Comparison of ENCODE assay signal across 9 mouse cellular contexts in genomic region chr1:184734067-184734830, GRCm38 (mm10). TPM values are rescaled to one million over a fixed set of nuclear protein-coding genes. Genes with fewer than 3 reads are reported as not detected.
DNase-seq lines count a peak whose midpoint lies in the region; ATAC-seq and TF ChIP-seq lines count a peak whose summit lies in the region.
"Had no signal": no experiment of that assay in that cellular context is flagged by ENCODE, and none has a peak within 500 bp of the region (broad histone marks: within the 10 kb centered on the region; RNA-seq: fewer than 3 reads in every experiment).

No protein-coding gene starts in this region.

- H3K4me3 ChIP-seq in gastrocnemius, adult 2 months, result peak overlapping the region; percentile 79
- H3K4me3 ChIP-seq in liver, postnatal 0 days (ENCODE audit: low read depth, low read length), result peak overlapping the region; percentile 72
- no peak overlapping the region for H3K4me3 ChIP-seq in stomach, embryonic 14.5 days (ENCODE audit: low read depth, low read length)
- H3K4me3 ChIP-seq in forebrain, embryonic 16.5 days (replicated peaks; ENCODE audit: low read length), result no peak overlapping the region

- H3K4me2 ChIP-seq in liver, postnatal 0 days (ENCODE audit: low read depth, low read length), result peak overlapping the region; percentile 78
- H3K4me2 ChIP-seq in stomach, embryonic 14.5 days (replicated peaks; ENCODE audit: low read depth, low read length), result peak overlapping the region; percentile 88; the same call in 1 of the 2 replicates
- no peak overlapping the region for H3K4me2 ChIP-seq in forebrain, embryonic 16.5 days (ENCODE audit: low read length)

- no peak for ATAC-seq in liver, postnatal 0 days
- no peak for ATAC-seq in stomach, embryonic 14.5 days (ENCODE audit: insufficient number of reproducible peaks, insufficient read depth, low FRiP score, low read depth)
- no peak for ATAC-seq in forebrain, embryonic 16.5 days

- 0 out of 2 replicates have a peak overlapping the region, but pooled peaks have one; percentile 0 for H3K9ac ChIP-seq in liver, postnatal 0 days (replicated peaks)
- H3K9ac ChIP-seq in stomach, embryonic 14.5 days (replicated peaks; ENCODE audit: low read depth, low read length), result no peak overlapping the region
- no peak overlapping the region for H3K9ac ChIP-seq in forebrain, embryonic 16.5 days (replicated peaks; ENCODE audit: low read depth, low read length)

- H3K36me3 ChIP-seq in liver, postnatal 0 days (replicated peaks; ENCODE audit: insufficient read depth, low read length), result no peaks in the 10 kb centered on the region; the same call in 1 of the 2 replicates
- no peaks in the 10 kb centered on the region for H3K36me3 ChIP-seq in stomach, embryonic 14.5 days (ENCODE audit: control insufficient read depth, insufficient read depth, low read length)
- no peaks in the 10 kb centered on the region for H3K36me3 ChIP-seq in forebrain, embryonic 16.5 days (ENCODE audit: control insufficient read depth, insufficient read depth)

- H3K27me3 ChIP-seq in liver, postnatal 0 days (ENCODE audit: insufficient read depth, low read length), result peaks cover 63% of the 10 kb centered on the region
- H3K27me3 ChIP-seq in stomach, embryonic 14.5 days (ENCODE audit: control insufficient read depth, insufficient read depth, low read length), result peaks cover 55% of the 10 kb centered on the region
- peaks cover 69% of the 10 kb centered on the region for H3K27me3 ChIP-seq in forebrain, embryonic 16.5 days (replicated peaks; ENCODE audit: control insufficient read depth, insufficient read depth, low read length)

- TF ChIP-seq EP300 in liver, postnatal 0 days (IDR thresholded peaks at IDR 0.05; ENCODE audit: low read depth), result no peak; the same call in 1 of the 2 replicates

- no peaks in the 10 kb centered on the region for H3K9me3 ChIP-seq in liver, postnatal 0 days (ENCODE audit: low read length)
- H3K9me3 ChIP-seq in stomach, embryonic 14.5 days (ENCODE audit: control insufficient read depth, low read depth, low read length), result no peaks in the 10 kb centered on the region
- H3K9me3 ChIP-seq in forebrain, embryonic 16.5 days (ENCODE audit: control insufficient read depth, low read length), result no peaks in the 10 kb centered on the region
- H3K9me3 ChIP-seq: G1E had no signal

- no peak for TF ChIP-seq CTCF in gastrocnemius, adult 2 months (IDR thresholded peaks at IDR 0.05)
- 0 out of 2 replicates have a peak, but pooled peaks have one; percentile 2 for TF ChIP-seq CTCF in liver, postnatal 0 days (IDR thresholded peaks at IDR 0.05; ENCODE audit: low read depth)

- H3K4me1 ChIP-seq in liver, postnatal 0 days (ENCODE audit: insufficient read depth), result peaks cover 4% of the 10 kb centered on the region; the same call in 1 of the 2 replicates
- peaks cover 5% of the 10 kb centered on the region; the same call in 1 of the 2 replicates for H3K4me1 ChIP-seq in stomach, embryonic 14.5 days (ENCODE audit: control insufficient read depth, insufficient read depth, low read length)
- peaks cover 19% of the 10 kb centered on the region for H3K4me1 ChIP-seq in forebrain, embryonic 16.5 days (replicated peaks; ENCODE audit: control insufficient read depth, insufficient read depth, low read length)

- no peak for DNase-seq in gastrocnemius, adult 2 months
- DNase-seq in gastrocnemius, postnatal 25 days, result no peak
- peak; percentile 71 for DNase-seq in MN1 (ENCODE audit: low spot score)
- DNase-seq in heart, postnatal 4 days, result peak; percentile 39
- peak; percentile 25 for DNase-seq in liver, postnatal 0 days
- no peak for DNase-seq in urinary bladder, postnatal 10 days (ENCODE audit: low spot score)

- under 1% methylated on average over 27 of the region's 27 CpGs for WGBS in liver, postnatal 0 days (ENCODE audit: insufficient replicate concordance)
- WGBS in stomach, embryonic 14.5 days, result 3% methylated on average over 27 of the region's 27 CpGs
- under 1% methylated on average over 27 of the region's 27 CpGs for WGBS in forebrain, embryonic 16.5 days

- peak overlapping the region; percentile 100 for H3K27ac ChIP-seq in gastrocnemius, adult 2 months
- H3K27ac ChIP-seq in liver, postnatal 0 days (ENCODE audit: low read depth), result peak overlapping the region; percentile 73
- H3K27ac ChIP-seq in stomach, embryonic 14.5 days (ENCODE audit: low read length), result no peak overlapping the region
- no peak overlapping the region for H3K27ac ChIP-seq in forebrain, embryonic 16.5 days (ENCODE audit: low read length)

- intact Hi-C loops in gastrocnemius, adult 2 months (cut with DNase I), result loop anchor here (5.0 kb wide), 1 partner anchor 57 kb away; no protein-coding TSS in a partner anchor

RNA-seq across cellular contexts. Expression of gene Hlx, which starts 1.8 kb away (rescaled TPM):
- total RNA-seq in gastrocnemius, adult 2 months (2021), result 10 to 100 TPM in 1 of 2 experiments, 1 to 10 TPM in 1; 6.9 to 10.9 TPM
- total RNA-seq in gastrocnemius, postnatal 25 days (2021), result 10 to 100 TPM in 1 of 2 experiments, 1 to 10 TPM in 1; 5.9 to 10.0 TPM
- total RNA-seq in heart, postnatal 4 days (2021), result 10 to 100 TPM; 13.7 to 20.6 TPM
- 8.3 and 9.7 TPM in 2 replicates for polyA plus RNA-seq in liver, postnatal 0 days (2015; fragmentation: Nextera tagmentation; extraction: Ambion mirVana)
- polyA plus RNA-seq in stomach, embryonic 14.5 days (2014; fragmentation: Nextera tagmentation; extraction: Ambion mirVana), result 10.8 and 12.7 TPM in 2 replicates
- 1.8 and 2.1 TPM in 2 replicates for polyA plus RNA-seq in forebrain, embryonic 16.5 days (2015; fragmentation: Nextera tagmentation; extraction: Ambion mirVana)

Comparison
In these comparisons a context has a peak if more than half of its experiments do, and no peak if none do; other contexts are left out.
1. DNase-seq: peak in MN1 (single experiment), heart, postnatal 4 days (single experiment) and liver, postnatal 0 days (single experiment); none in gastrocnemius, adult 2 months (single experiment), gastrocnemius, postnatal 25 days (single experiment) and urinary bladder, postnatal 10 days (single experiment).
2. H3K27ac ChIP-seq: peak in gastrocnemius, adult 2 months (single experiment) and liver, postnatal 0 days (single experiment); none in stomach, embryonic 14.5 days (single experiment) and forebrain, embryonic 16.5 days (single experiment).
3. H3K4me3 ChIP-seq: peak in gastrocnemius, adult 2 months (single experiment) and liver, postnatal 0 days (single experiment); none in stomach, embryonic 14.5 days (single experiment) and forebrain, embryonic 16.5 days (single experiment).